Mouse (Mus musculus) intestine, embryonic 15.5 days (tissue): Measurements from ENCODE around the gene Gm49342. TPM values are rescaled to one million over a fixed set of nuclear protein-coding genes. Genes with fewer than 3 reads are reported as not detected.
"Not testable (repeated sequence)": the region's sequence is repeated elsewhere in the genome, so short reads cannot be mapped to it uniquely, and the experiment has no call there.

Experiments used
- ATAC-seq: fragments of 200-750 bp; cut with Nextera tagmentation; 2 replicates; pipeline ENCODE4 v1.8.0; 2017; ENCODE audit warnings: moderate TSS enrichment, moderate library complexity
- H3K27ac ChIP-seq: fragments of 300-500 bp; sonication (generic); 2 replicates; pipeline ENCODE4 v1.5.1; 2015; ENCODE audit warnings: mild to moderate bottlenecking, inconsistent platforms
- H3K27me3 ChIP-seq: fragments of 300-500 bp; sonication (generic); replicated peaks from 2 replicates; pipeline ENCODE4 v1.6.1; 2015; ENCODE audit warnings: inconsistent platforms
- H3K36me3 ChIP-seq: fragments of 300-500 bp; sonication (generic); 2 replicates; pipeline ENCODE4 v1.6.1; 2015; ENCODE audit warnings: inconsistent platforms
- H3K4me1 ChIP-seq: fragments of 300-500 bp; sonication (generic); replicated peaks from 2 replicates; pipeline ENCODE4 v1.6.1; 2015; ENCODE audit warnings: inconsistent platforms
- H3K4me2 ChIP-seq: fragments of 300-500 bp; sonication (generic); replicated peaks from 2 replicates; pipeline ENCODE4 v1.6.1; 2015; ENCODE audit warnings: mild to moderate bottlenecking, inconsistent platforms
- H3K4me3 ChIP-seq: fragments of 300-500 bp; sonication (generic); replicated peaks from 2 replicates; pipeline ENCODE4 v1.5.1; 2015; ENCODE audit warnings: inconsistent platforms
- H3K9ac ChIP-seq: fragments of 300-500 bp; sonication (generic); 2 replicates; pipeline ENCODE4 v1.6.1; 2015; ENCODE audit warnings: inconsistent platforms
- H3K9me3 ChIP-seq: fragments of 300-500 bp; sonication (generic); 2 replicates; pipeline ENCODE4 v1.6.1; 2016; ENCODE audit warnings: inconsistent platforms
- WGBS: fragments of 180-500 bp; shearing (Covaris S2); methylation state at CpG from one replicate; pipeline ENCODE4 v1.1.7; 2015; 5-methylcytosine and 5-hydroxymethylcytosine counted together
- polyA plus RNA-seq: library from polyadenylated mRNA; unstranded; fragments of >200 nt; fragmentation: Nextera tagmentation; extraction: Ambion mirVana; gene quantifications from 2 replicates; pipeline ENCODE4 v1.2.1, GENCODE M21; 2015

Gene Gm49342
- polyA plus RNA-seq = not detected in 2 replicates

- 14% methylated on average over 31 of the region's 31 CpGs for whole genome bisulfite sequencing
- peak; percentile 99 for ATAC-seq
- Histone ChIP-seq H3K4me1 (no peaks in the 10 kb centered on the region), H3K9me3 (no peaks in the 10 kb centered on the region), H3K36me3 (no peaks in the 10 kb centered on the region), H3K9ac (peak within 1 kb of the TSS; percentile 53), H3K4me2 (peak within 1 kb of the TSS; percentile 63), H3K4me3 (peak within 1 kb of the TSS; percentile 51), H3K27ac (peak within 1 kb of the TSS; percentile 90), H3K27me3 (no peaks in the 10 kb centered on the region)
Observed at GRCm38 (mm10) chr14:50943932-50944667, at the start of gene Gm49342. Gm49342 (plus strand) TSS chr14:50944517.

GRCm38 (mm10) chr14:50895407-50895806, 48.9 kb upstream of the Gm49342 start:
- Histone ChIP-seq H3K9me3 (no peaks in the 10 kb centered on the region), H3K4me2 (no peak overlapping the region), H3K27ac (no peak overlapping the region), H3K9ac (no peak overlapping the region), H3K27me3 (0 out of 2 replicates have a peak, but pooled peaks cover 3% of the 10 kb centered on the region), H3K36me3 (no peaks in the 10 kb centered on the region), H3K4me3 (no peak overlapping the region), H3K4me1 (peaks cover 11% of the 10 kb centered on the region)
- no peak for ATAC-seq

- Histone ChIP-seq H3K9me3 (no peaks in the 10 kb centered on the region), H3K36me3 (no peaks in the 10 kb centered on the region), H3K4me1 (peaks cover 11% of the 10 kb centered on the region), H3K27ac (no peak overlapping the region), H3K4me2 (peak overlapping the region; percentile 94), H3K27me3 (0 out of 2 replicates have a peak, but pooled peaks cover 3% of the 10 kb centered on the region), H3K9ac (peak overlapping the region; percentile 37), H3K4me3 (peak overlapping the region; percentile 44)
- ATAC-seq = peak; percentile 67
- WGBS = 15% methylated on average over 19 of the region's 19 CpGs
Observed at GRCm38 (mm10) chr14:50895985-50896746, 48.2 kb upstream of the Gm49342 start.

- peaks cover 11% of the 10 kb centered on the region for H3K4me1 ChIP-seq
- H3K27ac ChIP-seq = no peak overlapping the region
- H3K36me3 ChIP-seq = no peaks in the 10 kb centered on the region
- peak overlapping the region; percentile 37 for H3K9ac ChIP-seq
- 16% methylated on average over 23 of the region's 23 CpGs for WGBS
- H3K4me2 ChIP-seq = peak overlapping the region; percentile 94
- H3K9me3 ChIP-seq = no peaks in the 10 kb centered on the region
- H3K4me3 ChIP-seq = peak overlapping the region; percentile 44
- ATAC-seq = peak; percentile 50
- H3K27me3 ChIP-seq = 0 out of 2 replicates have a peak, but pooled peaks cover 3% of the 10 kb centered on the region
Observed at GRCm38 (mm10) chr14:50896747-50897373, 47.5 kb upstream of the Gm49342 start.

GRCm38 (mm10) chr14:50897374-50897765, 46.9 kb upstream of the Gm49342 start, which contains the start of gene Klhl33:
Klhl33 (minus strand) TSS chr14:50897507.
- Histone ChIP-seq H3K4me2 (peak within 1 kb of the TSS; percentile 94), H3K36me3 (no peaks in the 10 kb centered on the region), H3K27me3 (0 out of 2 replicates have a peak, but pooled peaks cover 3% of the 10 kb centered on the region), H3K27ac (no peak within 1 kb of the TSS), H3K9me3 (no peaks in the 10 kb centered on the region), H3K4me3 (peak within 1 kb of the TSS; percentile 44), H3K9ac (peak within 1 kb of the TSS; percentile 37), H3K4me1 (peaks cover 11% of the 10 kb centered on the region)
- no peak for ATAC-seq
- 52% methylated on average over 7 of the region's 7 CpGs for WGBS

- not testable (repeated sequence) for H3K36me3 ChIP-seq, H3K4me1 ChIP-seq, ATAC-seq, H3K4me2 ChIP-seq, H3K4me3 ChIP-seq, H3K9ac ChIP-seq, H3K27ac ChIP-seq, H3K9me3 ChIP-seq, H3K27me3 ChIP-seq
- 90% methylated on average over 2 of the region's 2 CpGs for WGBS
Observed at GRCm38 (mm10) chr14:50897992-50898391, 46.3 kb upstream of the Gm49342 start.

GRCm38 (mm10) chr14:50903973-50904827, 40.1 kb upstream of the Gm49342 start:
- WGBS = 4% methylated on average over 26 of the region's 26 CpGs
- H3K4me3 ChIP-seq = peak overlapping the region; percentile 37
- H3K27me3 ChIP-seq = no peaks in the 10 kb centered on the region
- H3K27ac ChIP-seq = peak overlapping the region; percentile 48; the same call in 1 of the 2 replicates
- peak; percentile 91 for ATAC-seq
- H3K36me3 ChIP-seq = no peaks in the 10 kb centered on the region
- no peaks in the 10 kb centered on the region for H3K9me3 ChIP-seq
- peak overlapping the region; percentile 67 for H3K4me2 ChIP-seq
- H3K9ac ChIP-seq = peak overlapping the region; percentile 47
- peaks cover 3% of the 10 kb centered on the region; the same call in 1 of the 2 replicates for H3K4me1 ChIP-seq

GRCm38 (mm10) chr14:50904828-50905129, 39.5 kb upstream of the Gm49342 start:
- no peak for ATAC-seq
- no peak overlapping the region for H3K9ac ChIP-seq
- no peak overlapping the region for H3K4me2 ChIP-seq
- WGBS = 81% methylated on average over 4 of the region's 4 CpGs
- H3K27me3 ChIP-seq = no peaks in the 10 kb centered on the region
- H3K4me3 ChIP-seq = no peak overlapping the region
- no peak overlapping the region for H3K27ac ChIP-seq
- no peaks in the 10 kb centered on the region for H3K9me3 ChIP-seq
- H3K36me3 ChIP-seq = no peaks in the 10 kb centered on the region
- H3K4me1 ChIP-seq = peaks cover 3% of the 10 kb centered on the region; the same call in 1 of the 2 replicates

- not testable (repeated sequence) for ATAC-seq, H3K4me1 ChIP-seq, H3K9ac ChIP-seq, H3K9me3 ChIP-seq, H3K27me3 ChIP-seq, H3K27ac ChIP-seq, H3K4me3 ChIP-seq, H3K4me2 ChIP-seq, H3K36me3 ChIP-seq
Observed at GRCm38 (mm10) chr14:50905327-50905726, 39.0 kb upstream of the Gm49342 start.

- peaks cover 3% of the 10 kb centered on the region; the same call in 1 of the 2 replicates for H3K4me1 ChIP-seq
- 72% methylated on average over 4 of the region's 4 CpGs for WGBS
- no peaks in the 10 kb centered on the region for H3K27me3 ChIP-seq
- H3K9ac ChIP-seq = no peak overlapping the region
- no peak overlapping the region for H3K4me2 ChIP-seq
- ATAC-seq = no peak
- H3K36me3 ChIP-seq = no peaks in the 10 kb centered on the region
- no peak overlapping the region for H3K27ac ChIP-seq
- no peak overlapping the region for H3K4me3 ChIP-seq
- H3K9me3 ChIP-seq = no peaks in the 10 kb centered on the region
Observed at GRCm38 (mm10) chr14:50908126-50908525, 36.2 kb upstream of the Gm49342 start.

- H3K9me3 ChIP-seq = no peaks in the 10 kb centered on the region
- no peaks in the 10 kb centered on the region for H3K27me3 ChIP-seq
- no peak overlapping the region for H3K4me2 ChIP-seq
- ATAC-seq = no peak
- H3K9ac ChIP-seq = no peak overlapping the region
- no peak overlapping the region for H3K27ac ChIP-seq
- WGBS = 56% methylated on average over 3 of the region's 3 CpGs
- peaks cover 16% of the 10 kb centered on the region for H3K36me3 ChIP-seq
- no peaks in the 10 kb centered on the region for H3K4me1 ChIP-seq
- no peak overlapping the region for H3K4me3 ChIP-seq
Observed at GRCm38 (mm10) chr14:50911356-50911755, 33.0 kb upstream of the Gm49342 start.
